Comparison of ENCODE assay signal across 8 mouse cellular contexts in the genomic region with DNA sequence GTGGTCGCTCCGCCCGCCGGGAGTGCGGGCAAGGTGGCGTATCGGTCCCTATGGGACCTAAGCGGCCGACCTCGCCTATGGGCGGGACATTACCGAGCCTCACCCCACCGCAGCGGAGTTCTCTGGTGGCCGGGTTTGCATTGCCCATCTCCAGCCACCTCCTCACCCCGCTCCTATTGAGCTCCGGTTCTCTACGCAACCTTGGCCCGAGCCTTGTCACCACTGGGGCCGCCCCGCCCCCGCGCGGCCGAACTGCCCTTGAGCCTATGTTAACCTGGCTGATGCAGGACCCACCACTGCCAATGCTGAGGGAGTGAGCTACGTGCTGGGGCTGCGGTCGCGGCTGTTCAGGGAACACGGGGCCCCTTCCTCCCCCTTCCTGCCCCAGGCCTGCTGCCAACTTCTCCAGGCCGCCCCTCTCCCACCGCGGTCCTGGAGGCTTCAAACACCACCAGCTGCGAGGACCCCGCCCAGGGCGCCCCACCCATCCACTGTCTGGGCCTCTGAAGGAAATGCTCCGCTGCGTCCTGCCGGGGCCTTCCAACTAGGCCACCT. TPM values are rescaled to one million over a fixed set of nuclear protein-coding genes. Genes with fewer than 3 reads are reported as not detected.
DNase-seq lines count a peak whose midpoint lies in the region; ATAC-seq and TF ChIP-seq lines count a peak whose summit lies in the region.

No protein-coding gene starts in this region.

- DNase-seq in left cerebral cortex, postnatal 10 days (ENCODE audit: extremely low spot score in 1 of 2, low spot score in 2 of 2): peak; percentile 64 to 94
- DNase-seq in left cerebral cortex, postnatal 25 days (ENCODE audit: low spot score in 2 of 2): no peak
- DNase-seq in brain, embryonic 14.5 days (ENCODE audit: low read depth): peak; percentile 81
- DNase-seq in testis, postnatal 10 days (ENCODE audit: low spot score): peak; percentile 89

- TF ChIP-seq POLR2A in brain, embryonic 14.5 days (IDR thresholded peaks at IDR 0.05; ENCODE audit: borderline replicate concordance, extremely low read depth, insufficient read depth, insufficient read length, poor library complexity, severe bottlenecking): no peak

- intact Hi-C loops in left cerebral cortex, postnatal 10 days (cut with DNase I): loop anchor here (5.0 to 10.0 kb wide), 5 partner anchors 42 to 215 kb away; a partner anchor contains a TSS
- intact Hi-C loops in left cerebral cortex, postnatal 25 days (cut with DNase I): loop anchor here (1.0 to 5.0 kb wide), 5 partner anchors 15 to 219 kb away; no protein-coding TSS in a partner anchor

- ATAC-seq in forebrain, embryonic 13.5 days: peak; percentile 38; the same call in 1 of the 2 replicates
- ATAC-seq in hematopoietic stem cell, adult 5-6 weeks (replicated peaks in 1 of 2; ENCODE audit: insufficient read depth in 1 of 2, low FRiP score in 2 of 2, low TSS enrichment in 1 of 2, low read depth in 1 of 2, poor library complexity in 2 of 2, severe bottlenecking in 2 of 2): peak; percentile 32 to 33
- ATAC-seq in limb, embryonic 12.5 days (ENCODE audit: insufficient number of reproducible peaks, insufficient read depth, low FRiP score, low TSS enrichment, low read depth): peak; percentile 69
- ATAC-seq in midbrain, embryonic 12.5 days (ENCODE audit: low FRiP score, low read depth): peak; percentile 45

- H3K36me3 ChIP-seq in forebrain, embryonic 13.5 days (ENCODE audit: poor library complexity, severe bottlenecking): no peaks in the 10 kb centered on the region
- no peaks in the 10 kb centered on the region for H3K36me3 ChIP-seq in limb, embryonic 12.5 days
- no peaks in the 10 kb centered on the region for H3K36me3 ChIP-seq in midbrain, embryonic 12.5 days

- H3K4me1 ChIP-seq in forebrain, embryonic 13.5 days: peaks cover 22% of the 10 kb centered on the region
- peaks cover 24% of the 10 kb centered on the region for H3K4me1 ChIP-seq in limb, embryonic 12.5 days (replicated peaks)
- peaks cover 27% of the 10 kb centered on the region for H3K4me1 ChIP-seq in midbrain, embryonic 12.5 days

- peak overlapping the region; percentile 93 for H3K4me2 ChIP-seq in forebrain, embryonic 13.5 days
- peak overlapping the region; percentile 92 for H3K4me2 ChIP-seq in limb, embryonic 12.5 days
- peak overlapping the region; percentile 74 for H3K4me2 ChIP-seq in midbrain, embryonic 12.5 days (replicated peaks)

- peak overlapping the region; percentile 92 for H3K27ac ChIP-seq in forebrain, embryonic 13.5 days
- H3K27ac ChIP-seq in limb, embryonic 12.5 days: peak overlapping the region; percentile 94
- peak overlapping the region; percentile 92 for H3K27ac ChIP-seq in midbrain, embryonic 12.5 days (replicated peaks)

- WGBS in forebrain, embryonic 13.5 days: under 1% methylated on average over 29 of the region's 39 CpGs
- WGBS in limb, embryonic 12.5 days: 1% methylated on average over 39 of the region's 39 CpGs
- WGBS in midbrain, embryonic 12.5 days: under 1% methylated on average over 39 of the region's 39 CpGs

- peak overlapping the region; percentile 97 for H3K4me3 ChIP-seq in forebrain, embryonic 13.5 days
- H3K4me3 ChIP-seq in limb, embryonic 12.5 days (replicated peaks): peak overlapping the region; percentile 81
- H3K4me3 ChIP-seq in midbrain, embryonic 12.5 days: peak overlapping the region; percentile 99

- TF ChIP-seq CTCF in brain, embryonic 14.5 days (IDR thresholded peaks at IDR 0.05; ENCODE audit: borderline replicate concordance, extremely low read depth, insufficient read depth, insufficient read length): no peak

- H3K9ac ChIP-seq in forebrain, embryonic 13.5 days: peak overlapping the region; percentile 82
- H3K9ac ChIP-seq in limb, embryonic 12.5 days (replicated peaks): peak overlapping the region; percentile 79
- H3K9ac ChIP-seq in midbrain, embryonic 12.5 days (replicated peaks): peak overlapping the region; percentile 72

- H3K9me3 ChIP-seq in forebrain, embryonic 13.5 days (replicated peaks): no peaks in the 10 kb centered on the region
- H3K9me3 ChIP-seq in limb, embryonic 12.5 days: no peaks in the 10 kb centered on the region
- no peaks in the 10 kb centered on the region for H3K9me3 ChIP-seq in midbrain, embryonic 12.5 days

- peaks cover 5% of the 10 kb centered on the region; the same call in 1 of the 2 replicates for H3K27me3 ChIP-seq in forebrain, embryonic 13.5 days
- H3K27me3 ChIP-seq in limb, embryonic 12.5 days: no peaks in the 10 kb centered on the region; the same call in 1 of the 2 replicates
- H3K27me3 ChIP-seq in midbrain, embryonic 12.5 days: peaks cover 4% of the 10 kb centered on the region; the same call in 1 of the 2 replicates

RNA-seq across cellular contexts. Expression of a gene that starts 0.8 kb away (rescaled TPM):
- 100 to 1,000 TPM; 148 to 154 TPM for total RNA-seq in left cerebral cortex, postnatal 10 days (2021)
- total RNA-seq in left cerebral cortex, postnatal 25 days (2021): 100 to 1,000 TPM; 161 to 167 TPM
- 12.4 and 19.8 TPM in 2 replicates for polyA plus RNA-seq in brain, embryonic 14.5 days (2012; rRNA removed)
- polyA plus RNA-seq in forebrain, embryonic 13.5 days (2015; fragmentation: Nextera tagmentation; extraction: Ambion mirVana): 30.4 and 33.5 TPM in 2 replicates
- 16.7 and 24.3 TPM in 2 replicates for total RNA-seq in hematopoietic stem cell, adult 5-6 weeks (2017)
- 16.9 and 17.0 TPM in 2 replicates for polyA plus RNA-seq in limb, embryonic 12.5 days (2016; fragmentation: Nextera tagmentation; extraction: Ambion mirVana)
- 30.7 and 31.8 TPM in 2 replicates for polyA plus RNA-seq in midbrain, embryonic 12.5 days (2016; fragmentation: Nextera tagmentation; extraction: Ambion mirVana)

RNA-seq across cellular contexts. Expression of a gene that starts 22.8 kb away (rescaled TPM):
- total RNA-seq in left cerebral cortex, postnatal 10 days (2021): not detected
- total RNA-seq in left cerebral cortex, postnatal 25 days (2021): not detected
- not detected in 2 replicates for polyA plus RNA-seq in brain, embryonic 14.5 days (2012; rRNA removed)
- polyA plus RNA-seq in forebrain, embryonic 13.5 days (2015; fragmentation: Nextera tagmentation; extraction: Ambion mirVana): 0.22 TPM in 1 of 2 replicates, not detected in the other
- not detected in 2 replicates for total RNA-seq in hematopoietic stem cell, adult 5-6 weeks (2017)
- not detected in 2 replicates for polyA plus RNA-seq in limb, embryonic 12.5 days (2016; fragmentation: Nextera tagmentation; extraction: Ambion mirVana)
- not detected in 2 replicates for polyA plus RNA-seq in midbrain, embryonic 12.5 days (2016; fragmentation: Nextera tagmentation; extraction: Ambion mirVana)

Comparison
In these comparisons a context has a peak if more than half of its experiments do, and no peak if none do; other contexts are left out.
1. DNase-seq: peak in left cerebral cortex, postnatal 10 days (2 of 2), brain, embryonic 14.5 days (single experiment) and testis, postnatal 10 days (single experiment); none in left cerebral cortex, postnatal 25 days (0 of 2).
2. Peak in every context shown above with its lines, with median percentiles within 50 percentile points of each other: ATAC-seq, H3K27ac ChIP-seq, H3K4me2 ChIP-seq, H3K4me3 ChIP-seq and H3K9ac ChIP-seq.